Mouse (Mus musculus) ES-E14 (cell line): Measurements from ENCODE around the gene Senp1.

Source experiments
- CHD2 ChIP-seq: IDR thresholded peaks from 2 replicates; pipeline ENCODE4 v1.6.1; 2014; ENCODE audit warnings: mild to moderate bottlenecking, low read depth, low read length, inconsistent platforms
- HCFC1 ChIP-seq: IDR thresholded peaks from 2 replicates; pipeline ENCODE4 v1.6.1; 2012; ENCODE audit warnings: low read length, inconsistent platforms, borderline replicate concordance; ENCODE audit not compliant: insufficient read depth
- MAFK ChIP-seq: IDR thresholded peaks from 2 replicates; pipeline ENCODE4 v1.6.1; 2014; ENCODE audit warnings: mild to moderate bottlenecking, low read depth, low read length, inconsistent platforms; ENCODE audit not compliant: insufficient read depth
- ZC3H11A ChIP-seq: IDR thresholded peaks from 2 replicates; pipeline ENCODE4 v1.6.1; 2012; ENCODE audit warnings: low read depth, mild to moderate bottlenecking, inconsistent platforms, low read length, borderline replicate concordance
- ZNF384 ChIP-seq: IDR thresholded peaks from 2 replicates; pipeline ENCODE4 v1.6.1; 2012; ENCODE audit warnings: low read depth, low read length, inconsistent platforms

DNA sequence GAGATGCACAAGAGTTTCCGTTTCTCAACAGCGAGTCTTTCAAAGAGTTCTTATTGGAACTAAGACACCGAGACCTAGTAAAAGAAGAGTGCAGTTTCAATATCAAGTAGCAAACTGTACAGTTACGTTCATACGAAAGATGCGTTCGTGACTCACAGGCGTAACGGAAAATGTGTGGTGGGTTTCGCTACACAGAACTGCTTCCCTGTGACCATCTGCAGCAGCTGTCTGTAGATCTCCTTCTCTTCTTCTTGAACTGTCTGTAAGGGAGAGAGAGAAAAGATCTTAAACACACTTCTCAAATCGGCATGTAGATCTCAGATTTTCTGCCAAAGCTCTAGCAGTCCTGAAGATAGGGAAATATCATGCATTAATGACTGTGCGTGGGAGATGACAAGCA is 26.9 kb downstream of the Senp1 start:
- no peak for TF ChIP-seq ZNF384
- TF ChIP-seq MAFK: no peak
- no peak for TF ChIP-seq CHD2
- no peak for TF ChIP-seq HCFC1
- TF ChIP-seq ZC3H11A: no peak
